Mouse (Mus musculus): ENCODE measurements around the gene Snrnp27. TPM values are rescaled to one million over a fixed set of nuclear protein-coding genes. Genes with fewer than 3 reads are reported as not detected.
A peak's percentile ranks its signal among the peaks of the same experiment; 100 is the strongest.

Snrnp27 gene
- polyA plus RNA-seq, 1 experiment from 2014 or later, result 113 TPM

- Histone ChIP-seq H3K4me3 (no peak overlapping the region), H3K9ac (replicated peaks) (no peak overlapping the region), H3K4me1 (peaks cover 13% of the 10 kb centered on the region), H3K27me3 (no peaks in the 10 kb centered on the region), H3K9me3 (no peaks in the 10 kb centered on the region), H3K36me3 (peaks cover 43% of the 10 kb centered on the region), H3K4me2 (replicated peaks) (no peak overlapping the region), H3K27ac (replicated peaks) (no peak overlapping the region)
- ATAC-seq (replicated peaks), result no peak
- 59% methylated on average over 1 of the region's 1 CpGs for WGBS
These were observed 2.6 kb upstream of the Snrnp27 start for GRCm38 (mm10) chr6:86686971-86687370.

- Histone ChIP-seq H3K36me3 (peaks cover 46% of the 10 kb centered on the region), H3K4me3 (peak overlapping the region; percentile 83), H3K9ac (replicated peaks) (peak overlapping the region; percentile 78), H3K4me2 (replicated peaks) (peak overlapping the region; percentile 85), H3K9me3 (no peaks in the 10 kb centered on the region), H3K27ac (replicated peaks) (0 out of 2 replicates have a peak overlapping the region, but pooled peaks have one; percentile 9), H3K4me1 (peaks cover 13% of the 10 kb centered on the region), H3K27me3 (no peaks in the 10 kb centered on the region)
- ATAC-seq (replicated peaks), result no peak
- WGBS, result 36% methylated on average over 12 of the region's 12 CpGs
These were observed 311 bp upstream of the Snrnp27 start for GRCm38 (mm10) chr6:86684655-86685011.

- Histone ChIP-seq H3K4me1 (peaks cover 13% of the 10 kb centered on the region), H3K27ac (replicated peaks) (no peak overlapping the region), H3K36me3 (peaks cover 59% of the 10 kb centered on the region), H3K27me3 (no peaks in the 10 kb centered on the region), H3K9me3 (no peaks in the 10 kb centered on the region), H3K4me3 (no peak overlapping the region), H3K9ac (replicated peaks) (no peak overlapping the region), H3K4me2 (replicated peaks) (no peak overlapping the region)
- 92% methylated on average over 3 of the region's 3 CpGs for WGBS
- ATAC-seq (replicated peaks), result no peak
These were observed 3.0 kb downstream of the Snrnp27 start for GRCm38 (mm10) chr6:86681289-86681688.

DNA sequence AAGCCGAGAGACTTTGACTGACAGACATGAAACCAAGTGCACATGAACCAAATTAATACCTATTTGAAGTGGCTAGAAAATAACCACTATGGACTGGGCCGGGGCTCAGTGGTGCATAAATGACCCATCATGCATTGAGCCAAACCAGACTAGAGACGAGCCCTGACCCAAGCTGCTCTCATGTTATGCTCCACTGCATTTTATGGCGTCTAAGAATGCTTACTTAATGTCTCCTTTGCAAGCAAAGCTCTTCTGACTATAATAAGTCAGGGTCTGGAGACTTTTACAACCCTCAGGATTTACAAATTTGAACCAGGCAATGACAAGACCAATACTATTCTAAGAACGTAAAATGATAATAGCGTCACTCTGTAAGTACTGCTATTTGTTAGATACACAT is 6.0 kb downstream of the Snrnp27 start:
- Histone ChIP-seq H3K9ac (replicated peaks) (no peak overlapping the region), H3K27me3 (no peaks in the 10 kb centered on the region), H3K4me2 (replicated peaks) (no peak overlapping the region), H3K4me1 (peaks cover 4% of the 10 kb centered on the region), H3K4me3 (no peak overlapping the region), H3K27ac (replicated peaks) (no peak overlapping the region), H3K36me3 (peaks cover 85% of the 10 kb centered on the region), H3K9me3 (no peaks in the 10 kb centered on the region)
- 89% methylated on average over 6 of the region's 6 CpGs for WGBS
- ATAC-seq (replicated peaks), result no peak

DNA sequence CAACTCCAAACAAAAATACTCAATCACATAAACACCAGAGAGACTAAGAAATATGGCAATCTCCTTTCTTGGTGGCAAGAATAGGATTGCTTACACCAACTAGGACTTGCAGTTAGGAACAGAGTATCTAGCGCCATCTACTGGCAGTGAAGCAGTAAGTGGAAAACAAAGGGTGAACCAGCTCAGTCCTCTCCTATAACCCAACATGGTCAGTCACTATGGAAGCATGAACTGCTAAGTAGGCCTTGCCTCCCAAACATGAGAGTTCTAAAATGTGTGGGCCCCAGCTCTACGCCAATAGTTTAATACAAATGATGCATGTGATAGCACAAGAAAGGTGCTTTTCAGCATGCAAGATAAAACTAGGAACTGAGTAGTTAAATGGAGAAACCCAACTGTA is 13.4 kb downstream of the Snrnp27 start:
- WGBS, result 18% methylated on average over 2 of the region's 2 CpGs
- no peak overlapping the region for H3K4me2 ChIP-seq (replicated peaks)
- peak overlapping the region; percentile 44 for H3K27ac ChIP-seq (replicated peaks)
- peaks cover 25% of the 10 kb centered on the region for H3K4me1 ChIP-seq
- H3K27me3 ChIP-seq, result no peaks in the 10 kb centered on the region
- no peak overlapping the region for H3K9ac ChIP-seq (replicated peaks)
- ATAC-seq (replicated peaks), result no peak
- peaks cover 37% of the 10 kb centered on the region for H3K36me3 ChIP-seq
- H3K9me3 ChIP-seq, result no peaks in the 10 kb centered on the region
- H3K4me3 ChIP-seq, result no peak overlapping the region

DNA sequence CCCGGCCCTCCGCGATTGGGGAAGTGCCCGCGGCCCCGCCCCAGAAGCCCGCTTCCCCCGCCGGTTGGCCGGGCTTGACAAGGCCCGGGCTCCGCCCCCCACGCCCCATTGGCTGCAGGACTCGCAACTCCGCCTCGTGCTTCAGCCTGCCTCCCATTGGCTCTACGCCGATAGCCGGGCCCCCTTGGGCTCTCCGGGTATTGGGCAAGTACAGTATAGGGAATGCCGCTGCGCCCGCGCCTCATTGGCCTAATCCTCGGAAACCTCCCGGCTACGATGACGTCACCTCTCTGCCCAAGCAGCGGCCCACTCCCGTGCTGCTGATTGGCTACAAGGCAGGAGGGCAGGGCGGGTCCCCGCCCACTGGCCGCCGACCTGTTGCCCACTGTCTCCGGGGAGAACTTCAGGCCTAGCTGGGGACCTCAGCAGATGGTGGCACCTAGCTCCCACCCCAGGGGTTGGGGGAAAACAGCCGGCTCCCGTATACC is 15.0 kb downstream of the Snrnp27 start:
- no peaks in the 10 kb centered on the region for H3K27me3 ChIP-seq
- peak; percentile 100 for ATAC-seq (replicated peaks)
- H3K4me3 ChIP-seq, result peak overlapping the region; percentile 87
- no peaks in the 10 kb centered on the region for H3K9me3 ChIP-seq
- under 1% methylated on average over 34 of the region's 37 CpGs for WGBS
- H3K4me1 ChIP-seq, result peaks cover 25% of the 10 kb centered on the region
- peak overlapping the region; percentile 94 for H3K4me2 ChIP-seq (replicated peaks)
- peak overlapping the region; percentile 47 for H3K9ac ChIP-seq (replicated peaks)
- H3K36me3 ChIP-seq, result peaks cover 26% of the 10 kb centered on the region
- H3K27ac ChIP-seq (replicated peaks), result peak overlapping the region; percentile 53

GRCm38 (mm10) chr6:86668580-86669239 is 15.6 kb downstream of the Snrnp27 start, which contains the start of gene Mxd1:
Gene Mxd1, minus strand, starts transcription at chr6:86669161.
- peak; percentile 98 for ATAC-seq (replicated peaks)
- Histone ChIP-seq H3K9me3 (no peaks in the 10 kb centered on the region), H3K4me2 (replicated peaks) (peak within 1 kb of the TSS; percentile 94), H3K4me3 (peak within 1 kb of the TSS; percentile 87), H3K27ac (replicated peaks) (peak within 1 kb of the TSS; percentile 69), H3K4me1 (peaks cover 25% of the 10 kb centered on the region), H3K36me3 (peaks cover 22% of the 10 kb centered on the region), H3K27me3 (no peaks in the 10 kb centered on the region), H3K9ac (replicated peaks) (peak within 1 kb of the TSS; percentile 85)
- under 1% methylated on average over 62 of the region's 76 CpGs for WGBS

- Histone ChIP-seq H3K4me3 (no peak overlapping the region), H3K9me3 (no peaks in the 10 kb centered on the region), H3K9ac (replicated peaks) (no peak overlapping the region), H3K4me2 (replicated peaks) (0 out of 2 replicates have a peak overlapping the region, but pooled peaks have one; percentile 78), H3K4me1 (peaks cover 25% of the 10 kb centered on the region), H3K36me3 (peaks cover 13% of the 10 kb centered on the region; the same call in 1 of the 2 replicates), H3K27me3 (no peaks in the 10 kb centered on the region), H3K27ac (replicated peaks) (no peak overlapping the region)
- WGBS, result 94% methylated on average over 10 of the region's 10 CpGs
- ATAC-seq (replicated peaks), result no peak
These were observed 17.3 kb downstream of the Snrnp27 start for GRCm38 (mm10) chr6:86667061-86667460.

- 89% methylated on average over 17 of the region's 17 CpGs for WGBS
- Histone ChIP-seq H3K4me1 (peaks cover 25% of the 10 kb centered on the region), H3K36me3 (peaks cover 19% of the 10 kb centered on the region), H3K4me3 (no peak overlapping the region), H3K9me3 (no peaks in the 10 kb centered on the region), H3K4me2 (replicated peaks) (no peak overlapping the region), H3K9ac (replicated peaks) (no peak overlapping the region), H3K27ac (replicated peaks) (no peak overlapping the region), H3K27me3 (no peaks in the 10 kb centered on the region)
- ATAC-seq (replicated peaks), result no peak
These were observed 18.6 kb downstream of the Snrnp27 start for GRCm38 (mm10) chr6:86665560-86666307.

DNA sequence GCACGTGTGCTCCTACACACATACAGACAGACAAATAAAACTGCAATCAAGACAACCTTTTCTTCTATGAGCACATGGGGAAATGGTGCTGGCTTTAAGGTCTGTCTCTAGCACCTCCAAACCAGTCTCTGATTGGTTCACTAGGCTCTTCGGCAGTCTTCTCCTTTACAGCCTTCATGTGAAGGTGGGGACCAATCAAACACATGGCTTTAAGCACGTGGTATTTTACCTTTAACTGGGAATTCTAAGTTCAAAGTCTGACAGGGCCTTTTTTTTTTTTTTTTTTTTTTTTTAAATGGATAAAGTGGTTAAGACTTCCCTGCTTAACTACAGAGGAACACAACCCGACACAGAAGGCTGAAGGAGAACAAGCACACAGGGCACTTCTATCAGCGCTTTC is 19.2 kb downstream of the Snrnp27 start:
- no peak for ATAC-seq (replicated peaks)
- Histone ChIP-seq H3K9me3 (no peaks in the 10 kb centered on the region), H3K27ac (replicated peaks) (no peak overlapping the region), H3K4me3 (no peak overlapping the region), H3K27me3 (no peaks in the 10 kb centered on the region), H3K36me3 (peaks cover 25% of the 10 kb centered on the region), H3K4me2 (replicated peaks) (no peak overlapping the region), H3K4me1 (peaks cover 25% of the 10 kb centered on the region), H3K9ac (replicated peaks) (no peak overlapping the region)
- 87% methylated on average over 5 of the region's 5 CpGs for WGBS

DNA sequence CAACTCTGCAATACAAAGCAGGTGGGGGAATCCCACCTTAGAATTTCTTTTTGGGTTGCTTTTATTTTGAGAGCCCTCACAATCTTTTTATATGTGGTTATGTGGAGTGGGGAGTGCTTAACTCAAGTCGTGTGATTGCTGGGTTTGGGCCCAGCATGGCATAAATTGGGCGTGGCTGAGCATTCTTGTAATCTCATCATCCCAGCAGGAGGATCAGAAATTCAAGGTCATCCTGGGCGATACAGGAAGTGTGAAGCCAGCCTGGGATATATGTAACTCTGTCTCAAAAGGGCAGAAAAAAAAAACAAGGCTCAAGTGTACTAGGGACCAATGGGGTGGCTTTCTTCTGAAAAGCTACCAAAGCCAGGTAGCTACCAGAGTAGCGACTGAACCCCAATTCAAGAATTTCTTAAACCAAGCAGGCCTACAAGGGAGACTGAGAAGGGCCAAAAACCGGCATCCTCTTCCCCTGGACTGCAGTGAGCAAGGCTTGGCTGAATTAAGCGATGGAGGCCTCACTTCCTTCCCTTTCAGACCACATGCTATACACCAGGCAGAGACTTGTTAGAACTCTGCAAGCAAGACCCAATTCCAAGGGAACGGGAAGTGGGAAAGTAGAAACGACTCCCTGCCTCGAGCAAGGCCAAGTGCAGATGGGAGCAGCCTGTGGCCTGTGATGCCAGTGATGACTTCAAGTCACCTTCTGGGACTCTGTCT is 24.0 kb downstream of the Snrnp27 start:
- no peaks in the 10 kb centered on the region for H3K9me3 ChIP-seq
- 82% methylated on average over 9 of the region's 9 CpGs for WGBS
- H3K27ac ChIP-seq (replicated peaks), result no peak overlapping the region
- H3K36me3 ChIP-seq, result peaks cover 34% of the 10 kb centered on the region
- H3K27me3 ChIP-seq, result no peaks in the 10 kb centered on the region
- no peak for ATAC-seq (replicated peaks)
- no peak overlapping the region for H3K4me3 ChIP-seq
- no peaks in the 10 kb centered on the region for H3K4me1 ChIP-seq
- no peak overlapping the region for H3K4me2 ChIP-seq (replicated peaks)
- H3K9ac ChIP-seq (replicated peaks), result no peak overlapping the region

DNA sequence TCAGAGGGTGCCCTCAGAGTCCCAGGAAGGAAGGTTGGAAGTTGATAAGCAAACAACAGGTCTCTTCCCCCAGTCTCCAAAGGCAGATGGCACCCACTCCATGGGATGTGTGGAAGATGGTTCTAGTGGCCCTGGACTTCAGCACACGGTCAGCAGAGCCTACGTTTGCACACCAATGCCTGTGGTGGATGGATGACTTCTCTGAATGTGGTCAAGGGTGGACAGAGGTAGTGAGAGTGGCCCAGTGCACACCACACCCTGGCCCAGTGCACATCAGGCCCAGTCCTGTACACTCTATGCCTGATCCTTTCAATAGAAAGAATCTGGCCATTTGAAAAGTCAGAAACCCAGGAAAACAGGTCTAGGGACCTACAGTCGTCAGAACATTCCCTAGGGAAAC is 25.8 kb downstream of the Snrnp27 start:
- Histone ChIP-seq H3K4me1 (no peaks in the 10 kb centered on the region), H3K4me2 (replicated peaks) (no peak overlapping the region), H3K9ac (replicated peaks) (no peak overlapping the region), H3K36me3 (peaks cover 37% of the 10 kb centered on the region), H3K4me3 (no peak overlapping the region), H3K27me3 (no peaks in the 10 kb centered on the region), H3K9me3 (no peaks in the 10 kb centered on the region), H3K27ac (replicated peaks) (no peak overlapping the region)
- no peak for ATAC-seq (replicated peaks)
- 96% methylated on average over 3 of the region's 3 CpGs for WGBS
